Mouse (Mus musculus) midbrain, embryonic 16.5 days (tissue): Measurements from ENCODE around the gene Qrich1. TPM values are rescaled to one million over a fixed set of nuclear protein-coding genes. Genes with fewer than 3 reads are reported as not detected.

Experiments
- ATAC-seq: fragments of 200-750 bp; cut with Nextera tagmentation; 2 replicates; pipeline ENCODE4 v1.8.0; 2017; ENCODE audit warnings: moderate TSS enrichment
- H3K27ac ChIP-seq: fragments of 300-500 bp; sonication (generic); 2 replicates; pipeline ENCODE4 v1.5.1; 2014; ENCODE audit warnings: mild to moderate bottlenecking, low read length, mixed read lengths
- H3K27me3 ChIP-seq: fragments of 300-500 bp; sonication (generic); 2 replicates; pipeline ENCODE4 v1.6.1; 2014; ENCODE audit warnings: low read depth, low read length, mixed read lengths; ENCODE audit not compliant: control insufficient read depth, insufficient read depth
- H3K36me3 ChIP-seq: fragments of 300-500 bp; sonication (generic); 2 replicates; pipeline ENCODE4 v1.6.1; 2014; ENCODE audit warnings: mild to moderate bottlenecking, low read length, moderate library complexity, mixed read lengths; ENCODE audit not compliant: control insufficient read depth, insufficient read depth
- H3K4me1 ChIP-seq: fragments of 300-500 bp; sonication (generic); 2 replicates; pipeline ENCODE4 v1.6.1; 2014; ENCODE audit warnings: mild to moderate bottlenecking, low read length, mixed read lengths; ENCODE audit not compliant: control insufficient read depth, insufficient read depth
- H3K4me2 ChIP-seq: fragments of 300-500 bp; sonication (generic); 2 replicates; pipeline ENCODE4 v1.6.1; 2014; ENCODE audit warnings: mild to moderate bottlenecking, low read length, mixed read lengths
- H3K4me3 ChIP-seq: fragments of 300-500 bp; sonication (generic); 2 replicates; pipeline ENCODE4 v1.5.1; 2014; ENCODE audit warnings: low read depth, mild to moderate bottlenecking, low read length, moderate library complexity, mixed read lengths
- H3K9ac ChIP-seq: fragments of 300-500 bp; sonication (generic); 2 replicates; pipeline ENCODE4 v1.6.1; 2014; ENCODE audit warnings: low read depth, low read length, mixed read lengths
- H3K9me3 ChIP-seq: fragments of 300-500 bp; sonication (generic); replicated peaks from 2 replicates; pipeline ENCODE4 v1.6.1; 2014; ENCODE audit warnings: mild to moderate bottlenecking, low read length, mixed read lengths; ENCODE audit not compliant: control insufficient read depth, poor library complexity, severe bottlenecking
- WGBS: fragments of 180-500 bp; shearing (Covaris S2); extraction: QIAGEN DNeasy Blood & Tissue Kit; methylation state at CpG from one replicate; pipeline ENCODE4 v1.1.7; 2014; 5-methylcytosine and 5-hydroxymethylcytosine counted together
- microRNA counts: library from miRNA; unstranded; fragments of <30 nt; microRNA quantifications from one replicate; lab custom pipeline; 2016
- microRNA-seq: library from miRNA; unstranded; fragments of <30 nt; microRNA quantifications from one replicate; pipeline ENCODE4, GENCODE M21; 2017
- polyA plus RNA-seq: library from polyadenylated mRNA; unstranded; fragments of >200 nt; fragmentation: Nextera tagmentation; extraction: Ambion mirVana; gene quantifications from 2 replicates; pipeline ENCODE4 v1.2.1, GENCODE M21; 2015

Qrich1 gene
- polyA plus RNA-seq, 1 experiment from 2014 or later, result 119 TPM

GRCm38 (mm10) chr9:108608889-108609288 lies 92.3 kb downstream of the Qrich1 start:
- Histone ChIP-seq H3K9ac (no peak overlapping the region), H3K4me2 (no peak overlapping the region), H3K36me3 (peaks cover 49% of the 10 kb centered on the region), H3K4me3 (no peak overlapping the region), H3K27me3 (no peaks in the 10 kb centered on the region), H3K9me3 (no peaks in the 10 kb centered on the region), H3K27ac (no peak overlapping the region), H3K4me1 (no peaks in the 10 kb centered on the region)
- no peak for ATAC-seq
- 95% methylated on average over 4 of the region's 4 CpGs for WGBS

MicroRNAs within 50 kb of the gene (microRNA counts, 519-probe panel; counts per million panel counts)
- 2,352 counts per million, percentile 70 among the panel's probes with 10 or more counts for microRNA mmu-miR-191 (lab: Ali Mortazavi, UCI)
- 2,279 counts per million, percentile 67 among the panel's probes with 10 or more counts for microRNA mmu-miR-425 (lab: Ali Mortazavi, UCI)

Small RNAs within 50 kb of the gene (microRNA-seq; reads per million reads assigned to microRNA genes)
- gene Gm24083 (not detected), gene Mir191 (not detected), gene Mir425 (1,071 reads per million, percentile 80 among the genes with 10 or more reads in this experiment)

Other genes starting within 250 kb of the Qrich1 start
- gene Nicn1, start 226.4 kb upstream of the Qrich1 start, polyA plus RNA-seq, result 149 and 163 TPM in 2 replicates
- 30.2 and 33.6 TPM in 2 replicates for gene Amt, start 220.0 kb upstream of the Qrich1 start, polyA plus RNA-seq
- gene Rhoa, start 210.7 kb upstream of the Qrich1 start, polyA plus RNA-seq, result 273 and 286 TPM in 2 replicates
- gene Tcta, start 210.6 kb upstream of the Qrich1 start, polyA plus RNA-seq, result 47.9 and 49.2 TPM in 2 replicates
- 434 and 456 TPM in 2 replicates for gene Gpx1, start 177.9 kb upstream of the Qrich1 start, polyA plus RNA-seq
- gene Usp4, start 169.0 kb upstream of the Qrich1 start, polyA plus RNA-seq, result 126 and 142 TPM in 2 replicates
- 2.3 and 2.5 TPM in 2 replicates for gene 1700102P08Rik, start 124.0 kb upstream of the Qrich1 start, polyA plus RNA-seq
- gene Ccdc36, start 88.3 kb upstream of the Qrich1 start, polyA plus RNA-seq, result 1.7 and 2.6 TPM in 2 replicates
- gene BC048562, start 80.3 kb upstream of the Qrich1 start, polyA plus RNA-seq, result not detected in 2 replicates
- gene Ccdc71, start 56.3 kb upstream of the Qrich1 start, polyA plus RNA-seq, result 65.2 and 69.3 TPM in 2 replicates
- gene Klhdc8b, start 55.2 kb upstream of the Qrich1 start, polyA plus RNA-seq, result 72.6 and 81.0 TPM in 2 replicates
- 18.6 and 19.3 TPM in 2 replicates for gene Lamb2, start 37.1 kb upstream of the Qrich1 start, polyA plus RNA-seq
- gene Usp19, start 26.2 kb upstream of the Qrich1 start, polyA plus RNA-seq, result 68.6 and 71.5 TPM in 2 replicates
- gene Qars, start 9.1 kb upstream of the Qrich1 start, polyA plus RNA-seq, result 56.6 and 68.2 TPM in 2 replicates
- gene Impdh2, start 43.5 kb downstream of the Qrich1 start, polyA plus RNA-seq, result 92.7 and 93.9 TPM in 2 replicates
- 77.2 and 79.4 TPM in 2 replicates for gene Ndufaf3, start 50.6 kb downstream of the Qrich1 start, polyA plus RNA-seq
- gene Dalrd3, start 53.1 kb downstream of the Qrich1 start, polyA plus RNA-seq, result 350 and 361 TPM in 2 replicates
- 420 and 427 TPM in 2 replicates for gene Wdr6, start 61.9 kb downstream of the Qrich1 start, polyA plus RNA-seq
- gene P4htm, start 80.9 kb downstream of the Qrich1 start, polyA plus RNA-seq, result 39.2 and 43.1 TPM in 2 replicates
- 48.8 and 50.4 TPM in 2 replicates for gene Arih2, start 132.6 kb downstream of the Qrich1 start, polyA plus RNA-seq
- 44.9 and 45.2 TPM in 2 replicates for gene Slc25a20, start 145.3 kb downstream of the Qrich1 start, polyA plus RNA-seq
- 57.3 and 69.1 TPM in 2 replicates for gene Prkar2a, start 172.5 kb downstream of the Qrich1 start, polyA plus RNA-seq